Mouse (Mus musculus): ENCODE measurements at regions not wholly inside any gene's neighbourhood (a gene's known extent, or its start where the extent isn't known, plus 50 kb on each side); places are given as distances from the start of the nearest gene placed in this dataset.

GRCm38 (mm10) chr10:50241645-50242044 is 350.8 kb upstream of the Ascc3 start:
- TF ChIP-seq POLR2A (IDR thresholded peaks at IDR 0.05; ENCODE audit: borderline replicate concordance, extremely low read depth, insufficient read depth, insufficient read length, poor library complexity, severe bottlenecking) (no peak), CTCF (IDR thresholded peaks at IDR 0.05; ENCODE audit: borderline replicate concordance, extremely low read depth, insufficient read depth, insufficient read length) (no peak)
